Mouse (Mus musculus) brain, embryonic 14.5 days (tissue): ENCODE measurements at regions not wholly inside any gene's neighbourhood (a gene's known extent, or its start where the extent isn't known, plus 50 kb on each side); places are given as distances from the start of the nearest gene placed in this dataset.
A peak's percentile ranks its signal among the peaks of the same experiment; 100 is the strongest.

ENCODE experiments used
- CTCF ChIP-seq: fragments of 200-500 bp; IDR thresholded peaks from 2 replicates; pipeline ENCODE4 v1.5.1; 2012; ENCODE audit warnings: inconsistent platforms, mild to moderate bottlenecking, moderate library complexity, borderline replicate concordance; ENCODE audit not compliant: insufficient read depth, insufficient read length; ENCODE audit errors: extremely low read depth
- POLR2A ChIP-seq: fragments of 200-500 bp; IDR thresholded peaks from 2 replicates; pipeline ENCODE4 v1.6.1; 2012; ENCODE audit warnings: mild to moderate bottlenecking, inconsistent platforms, borderline replicate concordance; ENCODE audit not compliant: poor library complexity, insufficient read depth, insufficient read length, severe bottlenecking; ENCODE audit errors: extremely low read depth

DNA sequence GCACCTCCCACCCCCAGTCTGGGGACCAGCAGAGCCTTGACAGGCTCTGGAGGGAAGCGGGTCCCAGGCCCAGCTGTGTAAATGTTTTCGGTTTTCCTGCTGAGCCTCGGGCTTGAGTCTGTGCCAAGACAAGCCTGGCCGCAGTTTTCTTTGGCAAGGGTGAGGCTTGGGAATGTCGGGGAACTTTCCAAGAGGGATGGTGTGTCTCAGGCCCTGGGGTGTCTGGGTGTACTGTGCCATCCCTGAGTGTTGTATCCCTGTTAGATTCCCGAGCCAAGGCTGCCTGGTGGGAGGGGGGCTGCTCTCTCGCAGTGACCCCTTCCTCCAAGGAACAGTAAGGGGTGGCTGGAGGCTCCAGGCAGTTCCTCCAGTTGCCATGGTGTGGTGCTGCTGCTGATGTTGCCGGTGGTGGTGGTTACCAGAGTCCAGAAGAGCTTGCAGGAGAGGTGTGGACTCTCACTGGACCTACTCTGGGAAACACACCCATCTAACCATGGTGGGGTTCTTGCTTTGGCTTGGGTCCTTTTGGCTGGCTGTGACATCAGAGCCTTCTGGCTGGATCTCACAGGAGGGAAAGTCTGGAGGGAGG lies 58.0 kb upstream of the Gm26897 start:
- peak; percentile 54; the same call in 1 of the 2 replicates for TF ChIP-seq CTCF
- no peak for TF ChIP-seq POLR2A
